Mouse (Mus musculus) small intestine, adult 2 months (tissue): ENCODE results near the gene Fetub.

ENCODE experiments used
- CTCF ChIP-seq: fragments of 200-500 bp; IDR thresholded peaks from 2 replicates; pipeline ENCODE4 v1.5.1; 2012; ENCODE audit warnings: low read depth, mild to moderate bottlenecking, control low read depth, inconsistent platforms, low read length, moderate library complexity, mixed read lengths; ENCODE audit not compliant: insufficient replicate concordance, insufficient read length; ENCODE audit errors: extremely low read depth
- POLR2A ChIP-seq: fragments of 200-500 bp; IDR thresholded peaks from 2 replicates; pipeline ENCODE4 v1.6.1; 2012; ENCODE audit warnings: low read depth, mild to moderate bottlenecking, control low read depth, inconsistent platforms, low read length, moderate library complexity

DNA sequence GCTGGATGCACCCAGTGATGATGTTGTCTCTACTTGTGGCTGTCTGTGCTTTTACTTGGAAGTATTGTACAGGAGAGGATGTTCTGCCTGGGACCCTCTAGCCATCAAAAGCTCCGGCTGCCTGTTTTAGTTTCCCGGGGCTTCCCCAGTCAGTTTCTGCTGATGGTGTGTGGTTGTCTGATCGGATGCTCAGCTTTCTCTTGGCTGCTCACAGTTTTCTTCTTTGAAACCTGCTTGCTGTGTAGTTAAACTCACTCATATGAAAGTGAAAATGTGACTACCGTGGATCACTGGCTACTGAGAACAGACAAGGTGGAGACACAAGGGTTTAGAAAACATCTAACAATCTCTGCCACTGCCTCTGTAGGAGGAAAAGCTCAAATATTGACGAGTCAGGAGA, 34.7 kb upstream of the Fetub start:
- no peak for TF ChIP-seq CTCF
- no peak for TF ChIP-seq POLR2A
